Mouse (Mus musculus) cerebellum, adult (tissue): ENCODE measurements around the gene Erbb2.

Experiments
- ATAC-seq: cut with Nextera tagmentation; 2 replicates; pipeline ENCODE4 v1.9.2; 2017; ENCODE audit warnings: mild to moderate bottlenecking, moderate library complexity, mixed read lengths; ENCODE audit not compliant: insufficient number of reproducible peaks, low FRiP score, low TSS enrichment

Erbb2 gene

DNA sequence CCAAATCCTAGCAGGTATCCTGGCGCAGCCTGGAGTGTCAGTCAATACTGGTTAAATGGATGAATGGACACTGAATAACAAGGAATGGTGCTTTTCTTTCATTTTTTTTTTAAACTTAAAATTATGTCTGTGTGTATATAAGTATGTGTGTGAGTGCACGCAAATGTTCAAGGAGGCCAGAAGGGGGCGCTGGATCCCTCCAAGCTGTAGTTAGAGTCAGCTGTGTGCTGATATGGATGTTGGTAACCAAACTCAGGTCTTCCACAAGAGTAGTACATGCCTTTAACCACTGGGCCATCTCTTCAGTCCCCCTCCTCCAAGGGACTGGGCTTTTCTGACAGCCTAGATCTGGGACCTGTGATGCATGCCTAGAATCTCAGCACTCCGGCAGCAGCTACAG lies 43.2 kb downstream of the Erbb2 start:
- no peak for ATAC-seq

DNA sequence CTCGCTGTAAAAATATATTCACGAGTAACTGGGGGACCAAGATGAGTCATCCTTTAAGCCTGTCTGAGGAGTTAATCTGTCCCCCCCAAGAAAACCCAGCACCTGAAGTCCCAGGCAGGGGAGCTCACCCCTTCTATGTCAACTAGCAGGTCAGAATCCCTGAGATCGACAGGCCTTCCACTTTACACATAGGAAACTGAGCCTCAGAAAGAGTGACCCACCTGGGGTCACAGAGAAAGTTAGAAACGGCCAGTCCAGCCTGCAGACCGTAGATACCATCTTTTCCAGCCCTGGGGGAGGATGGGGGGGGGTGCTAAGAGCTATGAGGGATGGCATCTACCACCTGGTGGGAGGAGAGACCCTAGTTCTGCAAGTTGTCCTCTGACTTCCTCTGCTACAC lies 44.3 kb downstream of the Erbb2 start:
- ATAC-seq: no peak

DNA sequence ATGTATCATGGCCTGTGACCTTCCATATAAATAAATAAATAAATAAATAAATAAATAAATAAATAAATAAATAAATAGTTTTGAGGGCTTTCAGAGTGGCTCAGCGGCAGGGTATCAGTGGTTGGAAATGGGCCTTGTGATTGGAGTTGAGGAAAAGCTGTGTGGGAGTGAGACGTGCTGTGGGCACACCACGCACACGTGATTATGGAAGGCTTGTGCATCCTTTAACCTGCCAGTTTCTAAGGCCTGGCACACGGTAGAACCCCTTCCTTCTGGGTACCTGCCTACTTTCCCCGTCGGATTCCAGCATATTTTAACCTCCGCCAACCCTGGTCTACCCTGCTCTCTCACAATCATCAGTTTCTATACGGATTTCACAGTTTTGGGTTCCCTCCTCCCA lies 44.7 kb downstream of the Erbb2 start:
- no peak for ATAC-seq

DNA sequence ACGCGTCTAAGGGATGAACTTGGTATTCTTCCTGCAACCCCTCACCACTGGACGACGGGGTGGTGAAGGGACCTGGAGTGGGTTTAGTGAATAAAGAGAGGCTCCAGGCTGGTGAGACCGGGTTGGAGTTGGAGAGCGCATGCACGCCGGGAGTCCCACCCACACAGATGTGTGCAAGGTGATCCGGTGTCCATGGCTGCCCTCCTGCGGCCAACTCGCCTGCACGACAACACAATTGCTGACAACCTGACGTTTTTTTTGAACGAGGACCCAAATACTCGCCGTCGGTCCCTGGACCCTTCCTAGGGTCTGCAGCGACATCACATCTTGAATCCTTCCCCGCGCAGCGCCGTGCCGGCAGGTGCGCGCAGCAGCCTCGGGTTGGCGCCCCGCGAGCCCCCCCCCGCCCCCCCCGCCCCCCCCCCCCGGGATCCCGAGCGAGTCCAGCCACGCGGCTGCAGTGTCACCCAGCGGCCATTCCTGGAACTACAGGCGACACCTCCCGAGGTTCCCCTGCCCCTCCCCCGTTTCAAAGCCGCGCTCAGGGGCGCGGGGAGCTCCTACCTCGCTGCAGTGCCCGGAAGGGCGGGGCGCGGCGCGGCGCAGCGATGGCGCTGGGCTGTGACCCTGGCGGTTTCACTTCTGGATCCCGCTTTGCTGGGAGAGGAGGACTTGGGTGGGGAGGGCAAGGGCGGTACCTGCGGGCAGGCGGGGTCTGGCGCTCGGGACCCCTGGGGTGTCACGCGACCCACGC lies 45.3 kb downstream of the Erbb2 start:
- peak; percentile 68; the same call in 1 of the 2 replicates for ATAC-seq

DNA sequence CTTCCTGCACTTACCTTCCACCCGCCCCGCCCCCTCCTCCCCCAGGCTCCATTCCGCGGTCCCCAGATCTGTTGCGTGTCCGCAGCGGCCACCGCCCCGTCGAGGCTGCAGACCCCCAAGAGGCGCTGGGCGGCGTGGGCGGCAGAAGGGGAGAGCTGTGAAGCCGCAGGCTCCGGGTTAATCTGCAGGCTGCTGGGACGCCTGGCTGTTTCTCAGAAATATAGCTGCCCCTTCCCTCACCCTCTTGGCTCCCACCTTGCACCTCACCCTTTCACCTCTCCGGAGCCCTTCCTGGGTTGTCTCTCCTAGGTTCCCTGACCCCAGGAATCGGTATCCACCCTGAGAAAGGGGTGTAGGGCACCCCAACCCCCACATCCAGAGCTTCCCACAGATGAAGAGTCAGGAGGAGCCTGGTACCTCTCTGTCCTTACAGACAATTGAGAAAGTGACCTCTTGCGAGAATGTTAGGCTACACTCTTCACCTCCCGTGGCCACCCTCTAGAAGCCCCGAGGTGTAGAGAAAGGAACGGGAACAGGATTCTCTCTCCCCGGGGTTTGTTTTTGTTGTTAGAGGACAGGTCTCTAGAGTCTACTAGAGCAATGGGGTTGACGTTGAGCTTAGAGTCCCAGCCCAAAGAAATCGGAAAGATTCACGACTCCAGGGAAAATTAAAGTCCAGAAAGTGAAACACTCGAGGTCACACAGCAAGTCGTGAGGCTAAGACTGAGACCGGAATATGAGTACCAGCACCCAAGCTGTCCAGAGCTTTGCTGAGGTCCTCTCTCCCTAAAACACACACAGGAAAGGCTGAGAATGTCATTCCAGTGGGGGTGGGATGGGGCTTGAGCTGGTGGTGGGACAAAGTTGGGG lies 46.1 kb downstream of the Erbb2 start:
- no peak for ATAC-seq

DNA sequence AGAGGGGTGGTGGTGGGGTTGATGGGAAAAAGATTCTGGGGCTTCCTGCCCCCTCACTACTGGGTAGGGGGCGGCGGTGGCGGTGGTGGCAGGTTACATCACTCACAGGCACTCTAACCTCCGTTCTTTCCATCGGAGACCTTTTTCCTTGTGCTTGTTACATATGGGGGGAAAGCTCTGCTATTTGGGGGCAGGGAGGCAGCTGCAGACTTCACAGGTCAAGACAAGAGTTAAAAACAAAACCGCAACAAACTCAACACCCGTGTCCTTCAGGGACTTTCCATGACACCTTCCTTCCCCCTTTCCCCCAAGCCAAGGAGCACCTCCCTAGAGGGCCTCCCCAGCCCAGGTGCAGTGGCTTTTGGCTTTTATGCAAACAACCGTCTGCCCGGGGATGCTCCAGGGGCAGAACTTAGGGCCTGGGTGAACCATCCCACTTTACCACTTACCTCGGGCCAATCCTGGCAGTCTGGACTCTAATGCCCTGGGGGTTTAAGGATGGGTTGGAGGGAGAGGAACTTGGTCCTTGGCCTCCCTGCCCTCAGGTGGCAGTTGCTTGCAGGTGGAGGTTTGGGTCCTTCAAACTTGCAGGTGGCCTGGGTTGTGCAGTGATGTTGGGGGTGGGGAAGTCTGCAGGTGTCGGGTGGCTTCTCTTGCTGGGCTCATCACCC lies 46.9 kb downstream of the Erbb2 start:
- ATAC-seq: no peak

DNA sequence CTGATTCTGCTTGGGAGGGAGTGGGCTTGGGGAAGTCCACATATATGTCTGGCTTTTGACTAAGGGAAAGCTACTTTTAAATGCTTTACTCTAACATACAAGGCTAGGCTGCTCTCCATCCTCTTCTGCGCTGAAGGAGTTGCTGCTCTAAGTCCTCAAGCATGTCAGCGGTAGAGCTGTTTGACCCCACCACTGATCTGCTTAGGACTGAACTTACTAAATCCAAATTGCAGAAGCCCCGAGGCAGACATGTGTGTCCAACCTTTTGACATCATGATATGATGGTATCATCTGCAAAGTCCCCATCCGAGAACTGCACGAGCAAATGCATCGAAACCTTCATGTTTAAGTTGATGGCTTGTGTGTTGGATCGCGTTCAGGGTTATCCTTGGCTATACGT lies 47.6 kb downstream of the Erbb2 start:
- no peak for ATAC-seq

DNA sequence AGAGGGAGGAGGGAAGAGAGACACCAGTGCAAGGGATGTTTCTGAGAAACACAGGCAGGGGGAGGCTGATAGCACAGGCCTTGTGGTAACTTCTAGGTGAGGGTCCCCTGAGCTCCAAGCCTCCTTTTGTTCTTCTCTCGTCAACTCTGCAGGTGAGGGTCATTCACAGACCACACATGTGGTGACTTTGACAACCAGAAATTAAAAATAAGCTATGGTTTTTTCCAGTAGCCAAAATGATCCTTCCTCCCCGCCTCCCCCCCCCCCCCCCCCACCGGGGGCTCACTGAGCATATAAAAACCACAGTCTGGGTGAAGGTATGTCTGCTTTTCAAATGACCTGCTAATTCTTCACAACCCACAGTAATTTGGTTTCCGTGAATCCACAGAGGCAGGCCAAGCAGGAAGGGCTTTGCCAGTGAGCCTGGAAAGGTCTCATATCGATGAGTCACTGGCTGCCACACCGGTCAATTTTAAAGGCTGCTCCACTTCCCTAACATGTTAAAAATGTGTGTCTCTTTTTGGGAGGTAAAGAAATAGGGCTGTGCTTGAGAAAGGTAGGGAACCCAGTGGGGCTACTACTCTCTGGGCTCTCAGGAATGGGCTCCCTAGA lies 48.9 kb downstream of the Erbb2 start:
- ATAC-seq: no peak

DNA sequence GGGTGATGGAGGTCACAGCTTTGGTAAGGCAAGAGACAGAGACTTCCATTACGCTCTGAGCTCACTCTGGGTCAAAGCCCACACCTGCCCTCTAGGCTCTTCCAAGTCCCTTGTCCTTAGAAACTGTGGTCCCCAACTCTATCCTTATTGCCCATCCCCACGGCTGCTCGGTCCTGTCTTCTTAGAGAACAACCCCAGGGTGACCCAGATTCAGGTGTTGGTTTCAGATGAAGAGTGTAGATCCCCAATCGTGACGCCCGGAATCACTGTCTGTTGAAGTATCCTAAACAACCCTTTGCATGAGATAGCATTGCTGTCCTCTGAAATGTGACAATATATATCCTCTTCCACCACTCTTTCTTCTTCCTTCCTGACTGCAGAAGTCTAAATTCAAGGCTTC lies 50.0 kb downstream of the Erbb2 start:
- ATAC-seq: no peak

DNA sequence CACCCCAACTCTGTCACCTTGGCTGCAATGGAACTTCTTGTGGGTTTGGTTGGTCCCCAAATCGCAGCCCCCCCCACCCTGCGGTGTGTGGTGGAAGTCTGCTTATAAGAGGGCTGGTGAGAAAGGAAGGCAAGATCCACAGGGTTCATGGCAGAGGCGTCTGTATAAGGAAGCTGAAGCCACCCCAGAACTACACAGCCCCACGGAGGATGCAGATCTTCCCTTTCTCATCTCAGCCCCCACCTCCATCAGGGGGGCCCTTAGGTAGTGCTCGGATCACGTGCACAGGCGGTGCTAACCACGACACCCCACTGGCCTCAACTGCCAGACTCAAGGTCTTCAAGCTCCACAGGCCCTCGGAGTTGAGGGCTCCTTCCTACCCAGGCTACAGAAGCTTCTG lies 51.6 kb downstream of the Erbb2 start:
- ATAC-seq: no peak

DNA sequence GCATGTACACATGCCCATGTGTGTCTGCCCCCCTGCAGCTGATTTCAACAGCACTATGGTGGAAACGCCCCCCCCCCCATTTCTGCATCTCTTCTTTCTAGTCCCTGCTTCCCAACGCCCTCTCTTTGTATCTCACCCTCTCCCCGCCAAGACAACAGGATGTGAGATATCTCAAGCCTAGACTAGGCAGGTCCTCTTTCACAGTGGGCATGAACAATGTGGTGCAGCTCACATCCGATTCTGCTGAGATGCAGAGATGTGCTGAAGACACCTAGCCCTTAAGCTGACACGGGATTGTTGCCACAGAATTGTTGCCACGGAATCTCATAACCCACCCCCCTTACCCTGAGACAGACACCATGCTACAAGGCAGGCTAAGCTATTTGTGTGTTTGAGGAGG lies 52.2 kb downstream of the Erbb2 start:
- no peak for ATAC-seq

DNA sequence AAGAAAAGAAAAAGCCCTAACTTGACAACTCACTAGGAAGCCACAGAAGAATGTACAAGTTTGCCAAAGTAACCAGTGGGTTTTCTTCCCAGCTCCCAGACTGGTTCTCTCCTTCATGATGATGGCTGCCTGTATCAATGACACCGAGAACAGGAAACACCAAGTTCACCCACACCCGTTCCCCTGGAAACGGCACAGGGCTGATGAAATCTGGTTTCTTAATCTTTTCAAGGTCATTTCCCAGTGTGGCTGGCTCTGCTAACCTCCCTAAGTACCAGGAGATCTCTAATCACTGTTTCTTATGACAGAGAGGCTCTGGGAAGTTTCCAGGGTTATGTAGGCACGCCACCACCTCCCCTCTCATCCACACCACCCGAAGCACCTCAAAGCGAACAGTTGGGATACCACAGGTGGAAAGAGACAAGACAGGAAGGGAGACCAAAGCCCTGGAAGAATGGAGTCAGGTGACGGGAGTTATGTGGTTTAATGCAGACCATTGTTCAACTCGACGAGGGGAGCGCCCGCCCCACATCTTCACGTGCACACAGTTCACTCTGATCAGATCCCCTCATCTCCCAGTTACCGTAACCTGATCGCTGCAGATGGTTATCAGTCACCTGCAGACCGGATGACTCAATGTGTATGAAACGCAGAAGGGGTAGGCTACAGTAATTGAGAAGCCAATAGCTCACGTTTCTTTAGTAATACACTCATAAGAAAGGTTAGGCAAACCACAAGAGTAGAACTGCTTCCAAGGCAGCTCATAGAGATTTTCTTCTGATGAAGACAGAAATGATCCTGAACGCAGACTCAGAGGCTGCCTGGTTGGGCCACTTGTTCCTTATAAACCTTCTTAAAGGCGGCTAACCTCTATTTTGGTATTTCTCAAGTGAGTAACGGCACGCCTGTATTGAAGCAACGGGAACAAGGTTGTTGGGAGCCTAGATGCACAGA lies 57.8 kb downstream of the Erbb2 start:
- ATAC-seq: no peak

DNA sequence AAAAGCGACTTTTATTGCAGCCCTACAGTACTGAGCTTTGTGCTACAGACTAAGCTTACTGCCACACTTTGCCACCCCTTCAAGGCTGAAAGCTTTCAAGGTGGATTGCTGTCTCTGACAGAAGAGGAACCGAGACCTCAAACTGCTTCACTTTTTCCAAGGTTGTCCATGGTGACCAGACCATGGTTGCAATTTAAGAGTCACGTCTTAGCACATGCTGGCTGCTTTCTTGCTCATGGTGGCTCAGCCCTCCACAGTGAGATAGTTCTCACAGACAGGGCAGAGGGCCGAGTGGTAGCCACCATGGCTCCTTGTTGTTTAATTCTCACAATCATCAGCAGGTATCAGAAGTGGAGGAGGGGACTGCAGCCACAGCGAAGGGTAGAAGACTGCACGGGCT lies 58.5 kb downstream of the Erbb2 start:
- ATAC-seq: no peak

DNA sequence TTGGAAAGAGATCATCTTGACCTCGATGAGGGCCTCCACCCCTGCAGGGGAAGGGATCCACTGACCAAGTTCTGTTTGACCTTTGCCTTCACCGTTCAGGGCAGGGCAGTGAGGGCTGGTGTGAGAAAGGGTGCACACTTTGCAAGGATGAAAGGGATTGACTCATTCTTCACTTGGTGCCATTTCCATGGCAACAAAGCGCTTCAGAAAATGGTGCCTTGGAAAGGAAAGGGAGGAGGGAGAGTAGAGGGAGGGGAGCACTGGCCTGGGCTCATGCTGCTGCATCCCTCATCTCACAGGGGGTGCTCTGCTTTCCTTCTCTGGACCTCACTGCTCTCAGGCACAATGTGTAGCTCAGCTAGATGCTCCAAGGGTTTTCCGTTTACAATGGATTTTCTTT lies 60.4 kb downstream of the Erbb2 start:
- no peak for ATAC-seq

DNA sequence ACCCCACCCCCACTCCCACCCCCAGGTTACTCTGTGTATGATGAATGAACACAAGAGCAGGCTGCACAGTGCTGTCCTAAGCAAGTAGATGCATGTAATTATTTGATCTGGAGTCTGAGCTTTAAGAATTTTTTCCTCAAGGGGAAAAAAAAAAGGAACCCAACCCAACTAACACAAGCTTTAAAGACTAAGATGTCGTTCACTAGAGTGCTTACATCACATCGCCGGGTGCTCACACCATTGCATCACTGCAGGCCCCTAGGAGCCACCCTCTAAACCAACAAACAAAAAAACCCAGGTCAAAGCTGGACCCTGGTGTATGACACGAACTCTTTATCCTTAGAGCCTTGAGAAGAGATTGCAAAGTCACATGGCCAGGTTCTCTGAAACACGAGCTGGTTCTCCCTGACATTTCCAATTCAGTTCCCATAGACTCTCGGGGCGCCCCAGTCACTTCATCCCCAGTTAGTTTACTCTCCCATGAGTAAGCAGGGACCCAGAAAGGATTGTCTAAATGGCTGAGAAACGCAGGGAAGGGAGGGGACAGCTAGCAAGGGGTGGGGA lies 61.7 kb downstream of the Erbb2 start:
- ATAC-seq: no peak

DNA sequence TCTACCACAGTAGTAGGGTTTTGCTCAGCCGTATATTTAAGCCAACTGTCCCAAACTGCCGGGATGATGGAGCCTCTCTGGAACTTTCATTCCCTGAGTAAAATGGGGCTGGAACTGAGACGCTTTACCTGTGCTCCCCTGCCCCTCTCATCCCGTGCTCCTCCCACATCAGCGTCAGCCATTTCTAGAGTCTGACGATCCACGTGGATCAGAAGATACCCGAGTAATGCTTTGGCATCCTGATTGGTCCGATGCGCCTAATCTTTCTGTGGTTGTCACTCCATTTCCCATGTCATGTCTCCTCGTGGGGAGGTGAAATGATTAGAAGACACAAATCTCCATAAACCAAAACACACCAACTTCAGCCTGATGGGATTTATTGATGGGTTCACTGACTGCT lies 62.7 kb downstream of the Erbb2 start:
- ATAC-seq: no peak

DNA sequence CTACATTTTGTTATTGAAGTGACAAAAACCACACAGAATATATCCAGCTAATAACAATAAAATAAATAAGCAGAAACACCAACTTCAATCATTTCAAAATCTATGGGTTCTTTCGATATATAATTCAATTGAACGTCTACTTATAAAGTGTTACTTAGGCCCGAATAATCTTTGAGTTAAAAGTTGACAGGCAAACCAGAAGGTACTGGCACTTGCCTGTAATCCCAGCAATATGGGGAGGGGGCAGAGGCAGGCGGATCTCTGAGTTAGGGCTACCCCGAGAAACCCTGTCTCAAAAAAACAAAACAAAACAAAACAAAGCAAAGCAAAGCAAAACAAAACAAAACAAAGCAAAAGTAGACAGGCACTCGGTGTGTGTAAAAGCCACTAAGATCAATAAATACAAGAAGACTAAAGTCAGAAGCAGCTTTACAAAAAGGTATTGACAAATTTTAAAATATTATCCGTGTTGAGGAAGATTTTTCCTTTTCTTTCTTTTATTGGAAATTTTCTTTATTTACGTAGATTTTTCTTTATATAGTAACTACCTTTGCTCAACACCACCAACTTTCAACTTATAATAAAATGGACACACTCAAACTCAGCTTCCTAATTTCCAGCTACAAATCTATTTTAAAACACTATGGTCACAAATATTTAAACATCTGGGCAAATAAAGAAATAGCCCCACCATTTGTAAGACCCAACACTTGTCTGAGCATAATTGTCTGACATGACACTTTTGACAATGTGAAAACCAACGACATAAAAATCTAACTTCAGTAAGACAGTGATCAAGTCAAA lies 63.6 kb downstream of the Erbb2 start:
- ATAC-seq: no peak

DNA sequence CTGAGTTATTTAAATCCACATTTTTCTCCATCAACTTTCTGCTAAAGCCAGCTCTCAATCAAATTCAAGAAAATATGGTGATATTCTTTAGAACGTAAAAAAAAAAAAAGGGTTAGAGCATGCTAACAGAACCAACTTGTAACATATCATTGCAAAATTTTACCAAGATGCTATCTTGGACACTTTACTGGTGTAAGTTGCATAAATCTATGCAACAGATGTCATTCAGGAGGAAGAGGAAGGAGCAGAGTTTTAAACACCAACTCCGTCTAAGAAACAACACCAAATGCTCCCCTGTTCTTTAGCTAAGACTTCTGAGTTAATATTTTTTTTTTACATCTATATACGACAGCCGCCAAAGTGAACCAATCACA lies 64.2 kb downstream of the Erbb2 start:
- no peak for ATAC-seq
